Mouse (Mus musculus): Measurements from ENCODE around the gene Ufsp1.
A peak's percentile ranks its signal among the peaks of the same experiment; 100 is the strongest.

DNA sequence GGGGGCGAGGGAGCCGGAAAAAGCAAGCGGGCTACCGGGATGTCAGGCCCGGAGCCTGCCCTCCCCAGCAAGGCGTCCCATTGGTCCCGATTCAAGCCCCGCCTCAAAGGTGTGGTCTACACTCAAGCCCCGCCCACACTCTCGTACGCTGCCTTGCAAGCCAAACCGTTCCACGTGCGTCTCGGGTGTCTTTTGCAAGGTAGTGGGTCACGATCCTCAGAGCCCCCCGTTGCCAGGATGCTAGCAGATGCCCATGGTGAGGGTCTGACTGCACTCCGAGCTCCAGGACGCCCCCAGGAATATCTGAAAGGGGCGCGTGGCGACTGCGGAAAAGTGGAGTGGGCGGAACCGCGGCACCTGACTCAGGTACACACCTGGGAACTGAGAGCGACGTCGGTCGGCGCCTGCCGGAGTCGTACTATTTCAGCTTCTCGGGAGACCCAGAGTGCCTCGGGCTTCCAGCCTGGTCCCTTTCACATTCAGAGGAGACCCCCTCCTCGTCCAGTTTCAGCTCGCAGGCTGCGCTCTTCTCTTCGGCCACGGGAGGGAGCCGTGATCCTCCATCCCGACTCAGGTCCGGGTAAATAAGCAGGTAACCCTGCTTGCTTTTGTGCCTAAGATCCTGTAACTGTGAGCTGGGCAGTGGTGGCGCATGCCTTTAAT lies 39.2 kb downstream of the Ufsp1 start, which contains the start of gene Slc12a9:
- TF ChIP-seq CTCF (IDR thresholded peaks at IDR 0.05; ENCODE audit: low read depth, low read length) (peak; percentile 94), POLR2A (IDR thresholded peaks at IDR 0.05; ENCODE audit: extremely low read depth, insufficient read depth, low read length) (no peak)

Data from liver, adult 2 months (tissue).